Mouse (Mus musculus): ENCODE measurements at regions not wholly inside any gene's neighbourhood (a gene's known extent, or its start where the extent isn't known, plus 50 kb on each side); places are given as distances from the start of the nearest gene placed in this dataset.

DNA sequence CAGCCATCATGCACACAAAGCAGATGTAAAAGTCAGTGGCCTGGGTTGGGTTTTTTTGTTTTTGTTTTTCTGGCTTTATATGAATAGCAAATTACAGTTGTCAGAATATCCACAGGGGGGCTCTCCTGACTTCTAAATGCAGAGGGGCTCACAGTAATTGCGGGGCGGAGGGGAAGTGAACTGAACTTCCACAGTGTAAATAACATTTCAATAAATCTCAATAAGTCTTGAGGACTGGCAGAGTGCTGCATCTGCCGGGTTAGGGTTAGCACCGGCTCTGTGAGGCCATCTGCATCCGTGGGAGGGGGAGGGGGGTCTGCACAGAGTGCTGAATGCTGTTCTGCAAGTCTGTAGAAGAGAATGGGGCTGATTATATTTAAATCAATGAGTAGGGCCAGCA lies 50.3 kb upstream of the Arl4c start:
- Histone ChIP-seq H3K9ac (ENCODE audit: insufficient read depth, low read depth) (no peak overlapping the region), H3K4me3 (replicated peaks in 1 of 3; ENCODE audit: low read depth in 2 of 3, low read length in 2 of 3, poor library complexity in 1 of 3) (no peak overlapping the region), H3K9me3 (replicated peaks; ENCODE audit: low read length) (peaks cover 53% of the 10 kb centered on the region), H3K79me2 (replicated peaks; ENCODE audit: control insufficient read depth, extremely low read depth, insufficient read depth, poor library complexity, severe bottlenecking) (no peaks in the 10 kb centered on the region), H3K4me2 (ENCODE audit: insufficient read depth, low read depth, poor library complexity, severe bottlenecking) (no peak overlapping the region), H3K4me1 (ENCODE audit: control insufficient read depth in 1 of 2, insufficient read depth in 2 of 2) (no peaks in the 10 kb centered on the region), H3K27me3 (replicated peaks) (no peaks in the 10 kb centered on the region), H3K27ac (ENCODE audit: insufficient read depth, low read depth) (no peak overlapping the region), H3K36me3 (replicated peaks in 1 of 2; ENCODE audit: control insufficient read depth in 1 of 2, insufficient read depth in 1 of 2, low read length in 1 of 2) (no peaks in the 10 kb centered on the region)
- TF ChIP-seq MAFK (IDR thresholded peaks at IDR 0.05; ENCODE audit: insufficient replicate concordance, low read length): no peak
- no peak for TF ChIP-seq EP300 (IDR thresholded peaks at IDR 0.05; ENCODE audit: low read length)
- 0 out of 4 replicates have a peak, but pooled peaks of 1 of the 2 experiments have one; percentile 7 for TF ChIP-seq CTCF (conservative IDR thresholded peaks at IDR 0.05 in 1 of 2, IDR thresholded peaks at IDR 0.05 in 1 of 2; ENCODE audit: low read depth in 2 of 2, low read length in 2 of 2)
- in situ Hi-C loops (cut with MboI; ENCODE audit: low pct_ligation_motif_present, low pct_unique_long_range_greater_than_20kb, low sequenced_read_pairs): no loop called here
- dilution Hi-C loops (cut with MboI; ENCODE audit: extremely low pct_ligation_motif_present, extremely low pct_unique_long_range_greater_than_20kb, low sequenced_read_pairs): no loop called here
- DNase-seq (ENCODE audit: extremely low read depth): no peak

DNA sequence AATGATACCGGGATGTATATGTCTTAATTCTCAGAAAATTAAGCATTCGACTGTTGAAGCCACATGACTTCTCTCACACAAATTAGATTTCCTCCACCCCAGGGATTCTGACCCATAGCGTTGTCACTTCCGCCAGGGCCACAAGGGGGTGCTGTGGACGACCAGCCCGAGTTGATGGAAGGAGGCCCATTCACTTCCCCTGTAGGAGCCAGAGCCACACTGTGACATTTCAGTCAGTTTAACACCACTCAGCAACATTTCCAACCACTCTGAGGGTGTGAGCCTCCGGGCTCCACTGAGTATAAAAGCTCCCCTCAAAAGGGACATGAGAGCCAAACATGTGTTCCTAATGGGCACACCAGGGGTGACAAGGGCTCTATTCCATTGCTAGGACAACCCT lies 54.6 kb upstream of the Arl4c start:
- peaks cover 42% of the 10 kb centered on the region for H3K9me3 ChIP-seq (replicated peaks; ENCODE audit: low read length)
- H3K27ac ChIP-seq (ENCODE audit: insufficient read depth, low read depth): no peak overlapping the region
- TF ChIP-seq RAD21 (IDR thresholded peaks at IDR 0.05; ENCODE audit: low read depth, low read length) (peak; percentile 9), JUND (conservative IDR thresholded peaks at IDR 0.05; ENCODE audit: low read depth, low read length) (no peak), BHLHE40 (IDR thresholded peaks at IDR 0.05; ENCODE audit: low read depth, low read length) (no peak), SIN3A (IDR thresholded peaks at IDR 0.05; ENCODE audit: low read length) (no peak), CTCF (conservative IDR thresholded peaks at IDR 0.05 in 1 of 2, IDR thresholded peaks at IDR 0.05 in 1 of 2; ENCODE audit: low read depth in 2 of 2, low read length in 2 of 2) (peak in 1 of 2 experiments; percentile 54; a peak in 2 of 4 replicates), SMC3 (IDR thresholded peaks at IDR 0.05; ENCODE audit: low read depth, low read length) (peak; percentile 34), EP300 (IDR thresholded peaks at IDR 0.05; ENCODE audit: low read length) (no peak), PAX5 (IDR thresholded peaks at IDR 0.05; ENCODE audit: low read length) (no peak), MAZ (IDR thresholded peaks at IDR 0.05; ENCODE audit: low read depth, low read length) (no peak), GABPA (IDR thresholded peaks at IDR 0.05; ENCODE audit: insufficient replicate concordance, low read depth, low read length) (no peak)
- no peaks in the 10 kb centered on the region for H3K36me3 ChIP-seq (replicated peaks in 1 of 2; ENCODE audit: control insufficient read depth in 1 of 2, insufficient read depth in 1 of 2, low read length in 1 of 2)
- H3K79me2 ChIP-seq (replicated peaks; ENCODE audit: control insufficient read depth, extremely low read depth, insufficient read depth, poor library complexity, severe bottlenecking): no peaks in the 10 kb centered on the region
- H3K9ac ChIP-seq (ENCODE audit: insufficient read depth, low read depth): no peak overlapping the region
- H3K4me2 ChIP-seq (ENCODE audit: insufficient read depth, low read depth, poor library complexity, severe bottlenecking): no peak overlapping the region
- H3K4me3 ChIP-seq (replicated peaks in 1 of 3; ENCODE audit: low read depth in 2 of 3, low read length in 2 of 3, poor library complexity in 1 of 3): no peak overlapping the region
- in situ Hi-C loops (cut with MboI; ENCODE audit: low pct_ligation_motif_present, low pct_unique_long_range_greater_than_20kb, low sequenced_read_pairs) (no loop called here), dilution Hi-C loops (cut with MboI; ENCODE audit: extremely low pct_ligation_motif_present, extremely low pct_unique_long_range_greater_than_20kb, low sequenced_read_pairs) (no loop called here)
- no peaks in the 10 kb centered on the region for H3K27me3 ChIP-seq (replicated peaks)
- no peaks in the 10 kb centered on the region for H3K4me1 ChIP-seq (ENCODE audit: control insufficient read depth in 1 of 2, insufficient read depth in 2 of 2)
- DNase-seq (ENCODE audit: extremely low read depth): peak; percentile 12

DNA sequence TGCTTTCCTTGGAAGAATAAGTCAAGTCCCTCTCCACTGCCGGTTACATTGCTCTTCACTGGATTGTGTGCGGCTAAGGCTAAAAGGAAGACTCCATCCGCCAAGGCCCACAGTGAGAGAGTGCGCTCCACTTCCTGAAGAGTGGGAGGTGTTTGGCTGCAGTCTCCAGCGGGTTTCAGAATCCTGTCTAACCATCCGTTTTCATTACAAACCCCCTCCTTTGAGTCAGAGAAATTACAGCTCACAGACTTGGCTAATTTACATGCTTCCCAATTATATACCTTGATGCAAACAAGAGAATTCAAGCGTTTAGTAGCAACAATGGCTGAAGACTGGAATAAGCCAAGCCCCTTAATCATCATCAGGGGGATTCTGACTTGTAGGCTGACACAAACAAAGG lies 55.1 kb upstream of the Arl4c start:
- TF ChIP-seq MXI1 (IDR thresholded peaks at IDR 0.05; ENCODE audit: low read depth, low read length) (no peak), MYC (IDR thresholded peaks at IDR 0.05; ENCODE audit: low read depth, low read length) (no peak), E2F4 (IDR thresholded peaks at IDR 0.05; ENCODE audit: insufficient replicate concordance, low read depth, low read length) (no peak), MAZ (IDR thresholded peaks at IDR 0.05; ENCODE audit: low read depth, low read length) (no peak), RAD21 (IDR thresholded peaks at IDR 0.05; ENCODE audit: low read depth, low read length) (no peak), TCF12 (IDR thresholded peaks at IDR 0.05; ENCODE audit: low read depth, low read length) (no peak), SIN3A (IDR thresholded peaks at IDR 0.05; ENCODE audit: low read length) (no peak), CHD2 (IDR thresholded peaks at IDR 0.05; ENCODE audit: low read length) (no peak), GABPA (IDR thresholded peaks at IDR 0.05; ENCODE audit: insufficient replicate concordance, low read depth, low read length) (no peak), ZNF384 (IDR thresholded peaks at IDR 0.05; ENCODE audit: low read depth, low read length) (no peak), IRF4 (IDR thresholded peaks at IDR 0.05; ENCODE audit: low read depth, low read length) (no peak), RCOR1 (conservative IDR thresholded peaks at IDR 0.05; ENCODE audit: low read depth, low read length) (no peak), MEF2A (IDR thresholded peaks at IDR 0.05; ENCODE audit: borderline replicate concordance, low read depth, low read length) (no peak), ZKSCAN1 (IDR thresholded peaks at IDR 0.05; ENCODE audit: borderline replicate concordance, low read depth, low read length) (no peak), USF2 (conservative IDR thresholded peaks at IDR 0.05; ENCODE audit: low read depth, low read length) (no peak), ETS1 (conservative IDR thresholded peaks at IDR 0.05; ENCODE audit: low read depth, low read length) (no peak), POLR2A (IDR thresholded peaks at IDR 0.05; ENCODE audit: low read depth, low read length) (no peak), HCFC1 (IDR thresholded peaks at IDR 0.05; ENCODE audit: low read depth, low read length) (no peak)
- Histone ChIP-seq H3K4me1 (ENCODE audit: control insufficient read depth in 1 of 2, insufficient read depth in 2 of 2) (no peaks in the 10 kb centered on the region), H3K36me3 (replicated peaks in 1 of 2; ENCODE audit: control insufficient read depth in 1 of 2, insufficient read depth in 1 of 2, low read length in 1 of 2) (no peaks in the 10 kb centered on the region), H3K9ac (ENCODE audit: insufficient read depth, low read depth) (no peak overlapping the region), H3K9me3 (replicated peaks; ENCODE audit: low read length) (peaks cover 46% of the 10 kb centered on the region), H3K4me2 (ENCODE audit: insufficient read depth, low read depth, poor library complexity, severe bottlenecking) (no peak overlapping the region), H3K27me3 (replicated peaks) (no peaks in the 10 kb centered on the region), H3K4me3 (replicated peaks in 1 of 3; ENCODE audit: low read depth in 2 of 3, low read length in 2 of 3, poor library complexity in 1 of 3) (no peak overlapping the region), H3K79me2 (replicated peaks; ENCODE audit: control insufficient read depth, extremely low read depth, insufficient read depth, poor library complexity, severe bottlenecking) (no peaks in the 10 kb centered on the region), H3K27ac (ENCODE audit: insufficient read depth, low read depth) (no peak overlapping the region)
- in situ Hi-C loops (cut with MboI; ENCODE audit: low pct_ligation_motif_present, low pct_unique_long_range_greater_than_20kb, low sequenced_read_pairs): no loop called here
- dilution Hi-C loops (cut with MboI; ENCODE audit: extremely low pct_ligation_motif_present, extremely low pct_unique_long_range_greater_than_20kb, low sequenced_read_pairs): no loop called here
- DNase-seq (ENCODE audit: extremely low read depth): no peak
